Mouse (Mus musculus): ENCODE data around the gene Twist1. TPM values are rescaled to one million over a fixed set of nuclear protein-coding genes. Genes with fewer than 3 reads are reported as not detected.

The Twist1 gene
- 1 to 10 TPM in 1 of 2 experiments, under 1 TPM in 1; 0.92 to 1.3 TPM for total RNA-seq (2021)
- long read RNA-seq, experiment 1, partial matches to known transcripts, result 0 of 1 reads
- long read RNA-seq, experiment 1, other reads (novel, unspliced or antisense), result 0 of 1 reads
- long read RNA-seq, experiment 2, partial matches to known transcripts, result 0 of 3 reads
- long read RNA-seq, experiment 2, other reads (novel, unspliced or antisense), result 0 of 3 reads

GRCm38 (mm10) chr12:33957400-33958240 is at the start of gene Twist1:
TSS of gene Twist1 (plus strand) at chr12:33957671.
- intact Hi-C loops (cut with DNase I), result no loop called here
- DNase-seq, result peak; percentile 82
- Histone ChIP-seq H3K27ac (peak within 1 kb of the TSS; percentile 84), H3K4me3 (peak within 1 kb of the TSS; percentile 81)
- no peak for TF ChIP-seq CTCF (IDR thresholded peaks at IDR 0.05)

DNA sequence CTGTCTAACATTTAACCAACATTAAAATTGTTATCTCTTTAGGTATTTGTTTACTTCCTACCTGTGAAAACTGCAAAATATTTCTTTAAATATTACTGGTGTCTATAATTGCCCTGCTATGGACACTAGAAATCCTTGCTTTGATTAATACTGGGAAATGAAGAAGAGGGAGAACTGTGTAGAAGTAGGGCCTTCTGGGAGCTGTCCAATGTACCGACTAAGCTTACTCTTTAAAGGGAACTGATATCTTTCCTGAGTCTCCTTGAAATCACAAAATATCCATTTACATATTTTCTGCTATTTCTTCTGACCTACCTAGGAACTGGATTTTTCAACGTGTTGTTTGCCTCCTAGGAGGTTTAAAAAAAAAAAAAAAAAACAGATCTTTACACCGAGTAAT is 30.7 kb upstream of the Twist1 start:
- TF ChIP-seq CTCF (IDR thresholded peaks at IDR 0.05), result no peak
- H3K27ac ChIP-seq, result no peak overlapping the region
- intact Hi-C loops (cut with DNase I), result no loop called here
- H3K4me3 ChIP-seq, result no peak overlapping the region
- no peak for DNase-seq

GRCm38 (mm10) chr12:33927334-33928098 is 30.0 kb upstream of the Twist1 start:
- no peak overlapping the region for H3K4me3 ChIP-seq
- H3K27ac ChIP-seq, result no peak overlapping the region
- DNase-seq, result no peak
- TF ChIP-seq CTCF (IDR thresholded peaks at IDR 0.05), result no peak
- intact Hi-C loops (cut with DNase I), result no loop called here

DNA sequence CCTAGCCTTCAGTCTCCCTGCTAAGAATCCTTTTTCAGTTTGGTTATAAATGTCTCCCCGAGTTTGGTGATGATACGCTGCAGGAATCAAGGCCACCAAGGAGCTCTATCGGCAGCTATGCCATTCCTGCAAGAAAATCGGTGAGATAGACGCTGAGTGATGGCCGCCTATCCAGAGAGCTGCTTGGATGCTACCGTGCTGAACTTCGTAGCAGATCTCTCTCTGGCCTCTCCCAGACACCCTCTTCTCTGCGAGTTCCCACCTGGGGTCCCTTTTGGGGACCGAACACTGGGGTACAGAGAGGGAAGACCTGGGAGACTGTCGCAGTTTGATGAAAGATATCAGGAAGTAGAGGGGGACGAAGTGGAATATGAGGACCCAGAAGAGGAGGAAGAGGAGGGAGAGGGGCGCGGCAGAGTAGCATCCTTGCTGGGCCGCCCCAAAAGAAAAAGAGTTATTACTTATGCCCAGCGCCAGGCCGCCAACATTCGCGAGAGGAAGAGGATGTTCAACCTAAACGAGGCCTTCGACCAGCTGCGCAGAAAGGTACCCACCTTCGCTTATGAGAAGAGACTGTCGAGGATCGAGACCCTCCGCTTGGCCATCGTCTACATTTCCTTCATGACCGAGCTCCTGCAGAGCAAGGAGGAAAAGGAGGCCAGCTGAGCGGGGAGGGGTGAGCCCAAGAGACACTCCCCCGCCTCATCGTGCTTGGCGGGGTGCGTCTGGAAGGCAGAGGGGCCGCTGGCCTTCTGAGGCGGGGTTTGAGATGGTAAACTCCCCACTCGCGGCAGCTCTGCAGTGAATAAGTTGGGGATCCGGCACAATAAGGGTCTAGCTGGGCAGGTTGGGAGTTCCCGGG is 28.9 kb upstream of the Twist1 start, which contains the start of gene Ferd3l:
Gene Ferd3l, plus strand, starts transcription at position 95 of the 862 bp plus-strand sequence.
- intact Hi-C loops (cut with DNase I), result no loop called here
- Histone ChIP-seq H3K27ac (no peak within 1 kb of the TSS), H3K4me3 (peak within 1 kb of the TSS; percentile 6)
- peak; percentile 16 for DNase-seq
- no peak for TF ChIP-seq CTCF (IDR thresholded peaks at IDR 0.05)

DNA sequence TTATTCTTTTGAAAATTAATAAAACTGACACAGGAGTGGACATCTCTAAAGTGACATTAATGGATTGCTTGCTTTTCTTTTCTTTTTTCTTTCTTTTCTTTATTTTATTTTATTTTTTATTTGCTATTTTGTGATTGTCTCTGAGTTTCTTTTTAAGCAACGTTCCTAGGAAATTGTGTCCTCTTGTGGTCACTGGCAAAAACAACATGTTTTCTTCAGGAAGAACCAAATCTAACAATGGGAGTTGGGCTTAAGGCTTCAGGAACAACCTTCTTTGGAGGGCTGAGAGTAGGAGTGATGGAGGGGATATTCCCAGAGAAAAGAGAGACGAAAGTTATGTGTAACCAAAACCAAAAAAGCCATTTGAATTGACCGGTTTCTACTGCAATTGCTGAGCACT is 4.6 kb upstream of the Twist1 start:
- Histone ChIP-seq H3K4me3 (no peak overlapping the region), H3K27ac (no peak overlapping the region)
- intact Hi-C loops (cut with DNase I), result no loop called here
- peak; percentile 33 for TF ChIP-seq CTCF (IDR thresholded peaks at IDR 0.05)
- no peak for DNase-seq

- DNase-seq, result no peak
- intact Hi-C loops (cut with DNase I), result no loop called here
- Histone ChIP-seq H3K27ac (no peak overlapping the region), H3K4me3 (no peak overlapping the region)
- no peak for TF ChIP-seq CTCF (IDR thresholded peaks at IDR 0.05)
Observed at GRCm38 (mm10) chr12:33954931-33955565, 2.4 kb upstream of the Twist1 start.

DNA sequence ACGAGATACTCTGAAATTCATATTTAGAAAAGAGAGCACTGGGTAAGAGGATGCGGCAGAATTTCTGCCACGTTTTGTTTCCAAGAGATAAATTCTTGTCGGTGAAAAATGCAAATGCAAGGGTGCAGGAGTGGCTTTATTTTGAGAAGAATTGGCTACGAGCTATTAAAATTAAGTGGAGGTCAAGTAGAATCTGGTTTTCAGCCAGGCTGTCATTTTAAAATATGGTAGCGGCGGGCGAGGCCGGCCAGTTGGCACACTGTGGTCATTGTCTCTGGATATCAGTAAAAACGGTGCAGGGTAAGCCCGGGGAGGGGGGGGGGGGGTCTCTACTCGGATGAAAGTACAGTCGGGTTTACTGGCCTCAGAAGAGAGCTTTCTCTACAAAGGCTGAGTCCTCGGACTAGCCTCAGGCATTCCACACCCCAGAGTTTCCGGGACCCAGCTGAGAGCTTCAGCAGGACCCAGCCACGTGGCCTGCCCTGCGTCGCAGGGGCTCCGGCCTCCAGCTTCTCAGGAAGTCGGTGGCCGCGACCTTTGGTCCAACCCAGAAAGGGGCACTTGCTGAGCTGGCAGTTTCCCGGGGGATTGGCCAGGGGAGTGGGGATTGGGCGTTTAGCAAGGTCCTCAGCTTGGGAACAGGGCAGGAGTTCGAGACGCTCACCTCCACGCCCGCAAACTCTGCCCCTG is 1.7 kb upstream of the Twist1 start:
- peak overlapping the region; percentile 38; the same call in 1 of the 2 replicates for H3K27ac ChIP-seq
- TF ChIP-seq CTCF (IDR thresholded peaks at IDR 0.05), result no peak
- intact Hi-C loops (cut with DNase I), result no loop called here
- peak overlapping the region; percentile 81 for H3K4me3 ChIP-seq
- no peak for DNase-seq

DNA sequence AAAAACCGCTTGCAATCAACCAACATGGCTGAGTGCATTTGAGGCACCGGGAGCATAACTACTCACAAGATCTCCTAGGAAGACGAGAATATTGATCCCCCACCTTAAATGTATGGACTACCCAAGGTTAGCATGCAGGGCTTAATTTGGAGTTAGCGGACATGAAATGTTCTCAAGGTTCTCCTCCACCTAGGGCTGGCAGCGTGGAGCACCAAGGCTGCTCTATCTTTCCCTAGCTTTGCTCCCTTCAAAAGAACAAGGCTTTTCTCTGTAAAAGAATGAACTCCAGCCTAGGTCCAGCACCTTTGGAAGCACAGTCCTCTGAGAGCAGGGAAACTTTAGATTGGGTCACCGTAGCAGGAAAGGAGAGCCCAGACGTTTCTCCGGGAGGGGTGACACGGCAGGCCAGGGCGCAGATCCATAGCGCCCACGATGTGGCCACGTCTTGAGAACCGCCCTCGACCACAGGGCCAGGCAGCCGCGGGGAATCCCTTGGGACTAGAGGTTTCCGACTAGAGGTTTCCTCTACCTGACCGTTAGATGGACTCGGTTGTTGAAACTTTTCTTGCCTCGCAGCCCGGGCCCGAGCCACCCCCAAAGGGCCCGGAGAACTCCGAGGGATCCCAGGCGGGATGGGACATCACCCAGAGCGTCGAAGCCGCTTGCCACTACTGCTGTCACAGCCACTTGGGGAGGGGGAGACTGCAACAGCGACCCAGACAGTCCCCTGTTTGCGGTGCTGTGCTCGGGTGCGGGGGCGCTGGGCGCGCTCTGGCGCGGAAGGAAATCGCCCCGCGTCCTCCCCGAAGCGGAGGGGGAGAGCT is 683 bp upstream of the Twist1 start:
- DNase-seq, result peak; percentile 45
- no peak for TF ChIP-seq CTCF (IDR thresholded peaks at IDR 0.05)
- intact Hi-C loops (cut with DNase I), result no loop called here
- peak overlapping the region; percentile 84 for H3K27ac ChIP-seq
- peak overlapping the region; percentile 81 for H3K4me3 ChIP-seq

DNA sequence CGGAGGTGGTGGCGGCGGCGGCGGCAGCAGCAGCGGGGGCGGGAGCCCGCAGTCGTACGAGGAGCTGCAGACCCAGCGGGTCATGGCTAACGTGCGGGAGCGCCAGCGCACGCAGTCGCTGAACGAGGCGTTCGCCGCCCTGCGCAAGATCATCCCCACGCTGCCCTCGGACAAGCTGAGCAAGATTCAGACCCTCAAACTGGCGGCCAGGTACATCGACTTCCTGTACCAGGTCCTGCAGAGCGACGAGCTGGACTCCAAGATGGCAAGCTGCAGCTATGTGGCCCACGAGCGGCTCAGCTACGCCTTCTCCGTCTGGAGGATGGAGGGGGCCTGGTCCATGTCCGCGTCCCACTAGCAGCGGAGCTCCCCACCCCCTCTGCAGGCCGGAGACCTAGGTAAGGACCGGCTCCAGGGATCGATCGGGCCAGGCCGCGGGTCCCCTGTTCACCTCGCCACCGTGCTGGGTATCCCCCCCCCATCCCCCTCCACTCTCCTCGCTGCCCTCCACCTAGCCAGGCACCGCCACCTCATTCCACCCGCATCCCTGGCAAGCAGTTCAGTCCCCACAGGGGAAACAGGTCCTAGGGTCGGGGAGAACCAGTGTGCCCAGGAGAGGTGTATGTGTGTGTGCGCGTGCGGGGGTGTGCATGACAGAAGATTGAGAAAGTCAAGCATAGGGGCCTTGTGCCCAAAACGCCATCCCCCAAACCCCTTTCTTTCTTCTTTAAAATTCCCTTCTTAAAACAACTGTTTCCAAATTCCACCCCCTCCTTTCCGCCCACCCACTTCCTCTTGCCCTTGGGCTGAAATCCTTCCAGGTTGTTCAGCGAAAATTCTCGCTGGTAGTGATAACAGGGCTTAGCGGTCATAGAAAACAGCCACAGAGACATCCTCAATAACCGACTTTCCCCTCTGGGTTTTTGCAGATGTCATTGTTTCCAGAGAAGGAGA is 1.0 kb downstream of the Twist1 start:
- DNase-seq, result peak; percentile 36
- Histone ChIP-seq H3K27ac (peak overlapping the region; percentile 84), H3K4me3 (peak overlapping the region; percentile 81)
- no peak for TF ChIP-seq CTCF (IDR thresholded peaks at IDR 0.05)
- intact Hi-C loops (cut with DNase I), result no loop called here

Measured in gastrocnemius, adult 2 months (tissue).